Mouse (Mus musculus) midbrain, embryonic 14.5 days (tissue): ENCODE measurements around the gene Scgb2a2. TPM values are rescaled to one million over a fixed set of nuclear protein-coding genes. Genes with fewer than 3 reads are reported as not detected.
A peak's percentile ranks its signal among the peaks of the same experiment; 100 is the strongest.
"Not testable (repeated sequence)": the region's sequence is repeated elsewhere in the genome, so short reads cannot be mapped to it uniquely, and the experiment has no call there.

Experiments used
- ATAC-seq: fragments of 200-750 bp; cut with Nextera tagmentation; 2 replicates; pipeline ENCODE4 v1.8.0; 2017; ENCODE audit warnings: moderate number of reproducible peaks, moderate library complexity; ENCODE audit not compliant: low FRiP score, low TSS enrichment
- DNase-seq: peaks from one replicate; pipeline ENCODE4 v3.0.0-alpha.2; 2015
- H3K27ac ChIP-seq: fragments of 300-500 bp; sonication (generic); replicated peaks from 2 replicates; pipeline ENCODE4 v1.5.1; 2014; ENCODE audit warnings: mild to moderate bottlenecking, low read depth, low read length, moderate library complexity
- H3K27me3 ChIP-seq: fragments of 300-500 bp; sonication (generic); 2 replicates; pipeline ENCODE4 v1.6.1; 2014; ENCODE audit warnings: low read length, control low read depth, mixed read lengths; ENCODE audit not compliant: control insufficient read depth, insufficient read depth
- H3K36me3 ChIP-seq: fragments of 300-500 bp; sonication (generic); 2 replicates; pipeline ENCODE4 v1.6.1; 2014; ENCODE audit warnings: low read length, control low read depth; ENCODE audit not compliant: control insufficient read depth, insufficient read depth
- H3K4me1 ChIP-seq: fragments of 300-500 bp; sonication (generic); 2 replicates; pipeline ENCODE4 v1.6.1; 2014; ENCODE audit warnings: mild to moderate bottlenecking, antibody characterized with exemption, low read length, control low read depth; ENCODE audit not compliant: control insufficient read depth, insufficient read depth
- H3K4me2 ChIP-seq: fragments of 300-500 bp; sonication (generic); 2 replicates; pipeline ENCODE4 v1.6.1; 2014; ENCODE audit warnings: mild to moderate bottlenecking, low read length, moderate library complexity
- H3K4me3 ChIP-seq: fragments of 300-500 bp; sonication (generic); replicated peaks from 2 replicates; pipeline ENCODE4 v1.5.1; 2014; ENCODE audit warnings: low read depth, low read length
- H3K9ac ChIP-seq: fragments of 300-500 bp; sonication (generic); replicated peaks from 2 replicates; pipeline ENCODE4 v1.6.1; 2014; ENCODE audit warnings: mild to moderate bottlenecking, low read length, moderate library complexity
- H3K9me3 ChIP-seq: fragments of 300-500 bp; sonication (generic); 2 replicates; pipeline ENCODE4 v1.6.1; 2016; ENCODE audit warnings: low read length, control low read depth, mixed read lengths; ENCODE audit not compliant: control insufficient read depth
- WGBS: fragments of 180-500 bp; shearing (Covaris S2); extraction: QIAGEN DNeasy Blood & Tissue Kit; methylation state at CpG from one replicate; pipeline ENCODE4 v1.1.7; 2014; 5-methylcytosine and 5-hydroxymethylcytosine counted together
- polyA plus RNA-seq: library from polyadenylated mRNA; unstranded; fragments of >200 nt; fragmentation: Nextera tagmentation; extraction: Ambion mirVana; gene quantifications from 2 replicates; pipeline ENCODE4 v1.2.1, GENCODE M21; 2014

The Scgb2a2 gene
- polyA plus RNA-seq, result not detected in 2 replicates

- H3K4me1 ChIP-seq, result no peaks in the 10 kb centered on the region
- no peak for DNase-seq
These were observed at the start of gene Scgb2a2 for GRCm38 (mm10) chr19:9847262-9847661. TSS of gene Scgb2a2 (plus strand) at chr19:9847562.

GRCm38 (mm10) chr19:9836581-9837340, 10.6 kb upstream of the Scgb2a2 start:
- not testable (repeated sequence) for H3K27me3 ChIP-seq, H3K27ac ChIP-seq, H3K9ac ChIP-seq, H3K36me3 ChIP-seq, H3K9me3 ChIP-seq, H3K4me1 ChIP-seq
- WGBS, result 10% methylated on average over 18 of the region's 21 CpGs
- peak overlapping the region; percentile 37 for H3K4me2 ChIP-seq
- DNase-seq, result peak; percentile 9
- peak; percentile 86 for ATAC-seq
- H3K4me3 ChIP-seq, result peak overlapping the region; percentile 22; the same call in 1 of the 2 replicates

More at GRCm38 (mm10) chr19:9847262-9847661, at the start of gene Scgb2a2:
- no peaks in the 10 kb centered on the region for H3K9me3 ChIP-seq
- no peaks in the 10 kb centered on the region for H3K27me3 ChIP-seq
- H3K36me3 ChIP-seq, result no peaks in the 10 kb centered on the region
- no peak within 1 kb of the TSS for H3K4me2 ChIP-seq
- H3K4me3 ChIP-seq, result no peak within 1 kb of the TSS
- WGBS, result 87% methylated on average over 2 of the region's 2 CpGs
- no peak within 1 kb of the TSS for H3K27ac ChIP-seq
- no peak for ATAC-seq
- H3K9ac ChIP-seq, result no peak within 1 kb of the TSS

- Histone ChIP-seq H3K9me3 (no peaks in the 10 kb centered on the region), H3K4me2 (no peak overlapping the region), H3K36me3 (no peaks in the 10 kb centered on the region), H3K4me1 (no peaks in the 10 kb centered on the region), H3K9ac (no peak overlapping the region), H3K27me3 (no peaks in the 10 kb centered on the region), H3K27ac (no peak overlapping the region), H3K4me3 (no peak overlapping the region)
- 59% methylated on average over 2 of the region's 2 CpGs for WGBS
- ATAC-seq (no peak), DNase-seq (no peak)
These were observed 10.0 kb upstream of the Scgb2a2 start for GRCm38 (mm10) chr19:9837341-9837715.

- H3K36me3 ChIP-seq, H3K4me1 ChIP-seq, H3K27ac ChIP-seq, ATAC-seq, H3K27me3 ChIP-seq, H3K4me3 ChIP-seq, H3K9me3 ChIP-seq, H3K9ac ChIP-seq, H3K4me2 ChIP-seq: not testable (repeated sequence)
- 55% methylated on average over 3 of the region's 3 CpGs for WGBS
- peak; percentile 7 for DNase-seq
These were observed 2.2 kb downstream of the Scgb2a2 start for GRCm38 (mm10) chr19:9849368-9850075.

GRCm38 (mm10) chr19:9860821-9861220, 13.5 kb downstream of the Scgb2a2 start:
- H3K27me3 ChIP-seq, DNase-seq, H3K4me2 ChIP-seq, H3K4me3 ChIP-seq, ATAC-seq, H3K36me3 ChIP-seq, H3K4me1 ChIP-seq, H3K9ac ChIP-seq, H3K9me3 ChIP-seq, H3K27ac ChIP-seq: not testable (repeated sequence)
- WGBS, result 93% methylated on average over 2 of the region's 3 CpGs

- no peaks in the 10 kb centered on the region for H3K27me3 ChIP-seq
- no peaks in the 10 kb centered on the region for H3K9me3 ChIP-seq
- WGBS, result 98% methylated on average over 1 of the region's 1 CpGs
- H3K4me3 ChIP-seq, result no peak overlapping the region
- no peak overlapping the region for H3K9ac ChIP-seq
- no peak for ATAC-seq
- H3K4me2 ChIP-seq, result no peak overlapping the region
- DNase-seq, result no peak
- no peaks in the 10 kb centered on the region for H3K36me3 ChIP-seq
- no peaks in the 10 kb centered on the region for H3K4me1 ChIP-seq
- H3K27ac ChIP-seq, result no peak overlapping the region
These were observed 17.5 kb downstream of the Scgb2a2 start for GRCm38 (mm10) chr19:9864856-9865255.

GRCm38 (mm10) chr19:9865466-9865865, 18.1 kb downstream of the Scgb2a2 start:
- no peaks in the 10 kb centered on the region for H3K4me1 ChIP-seq
- H3K9ac ChIP-seq, result no peak overlapping the region
- ATAC-seq (no peak), DNase-seq (no peak)
- no peak overlapping the region for H3K4me2 ChIP-seq
- H3K9me3 ChIP-seq, result no peaks in the 10 kb centered on the region
- peaks cover under 1% of the 10 kb centered on the region; the same call in 1 of the 2 replicates for H3K36me3 ChIP-seq
- H3K4me3 ChIP-seq, result no peak overlapping the region
- no peaks in the 10 kb centered on the region for H3K27me3 ChIP-seq
- H3K27ac ChIP-seq, result no peak overlapping the region

- WGBS, result 95% methylated on average over 20 of the region's 20 CpGs
- DNase-seq, result no peak
- no peak overlapping the region for H3K4me3 ChIP-seq
- no peak for ATAC-seq
- no peaks in the 10 kb centered on the region for H3K9me3 ChIP-seq
- no peaks in the 10 kb centered on the region for H3K4me1 ChIP-seq
- H3K4me2 ChIP-seq, result no peak overlapping the region
- H3K27ac ChIP-seq, result no peak overlapping the region
- H3K9ac ChIP-seq, result no peak overlapping the region
- H3K27me3 ChIP-seq, result no peaks in the 10 kb centered on the region
- H3K36me3 ChIP-seq, result peaks cover 78% of the 10 kb centered on the region
These were observed 30.9 kb downstream of the Scgb2a2 start for GRCm38 (mm10) chr19:9878186-9878835.
